Mouse (Mus musculus) G1E (cell line): ENCODE measurements around the gene Cacna2d2.

Experiments
- CTCF ChIP-seq: IDR thresholded peaks from 2 replicates; pipeline ENCODE4 v1.5.1; 2012; ENCODE audit warnings: low read depth, low read length, inconsistent platforms, mixed read lengths
- GATA1 ChIP-seq: IDR thresholded peaks from 2 replicates; pipeline ENCODE4 v1.6.1; 2012; ENCODE audit warnings: borderline replicate concordance, low read length, inconsistent platforms, mixed read lengths
- POLR2AphosphoS5 ChIP-seq: IDR thresholded peaks from 2 replicates; pipeline ENCODE4 v1.6.1; 2012; ENCODE audit warnings: low read depth, low read length, inconsistent platforms; ENCODE audit not compliant: insufficient replicate concordance
- TAL1 ChIP-seq: conservative IDR thresholded peaks from 2 replicates; pipeline ENCODE4 v1.6.1; 2012; ENCODE audit warnings: low read depth, low read length, inconsistent platforms, mixed read lengths

GRCm38 (mm10) chr9:107463509-107463908 lies 64.1 kb downstream of the Cacna2d2 start:
- TF ChIP-seq CTCF (peak; percentile 68), TAL1 (no peak), GATA1 (no peak), POLR2AphosphoS5 (no peak)
